Mouse (Mus musculus) heart, postnatal 0 days (tissue): ENCODE measurements around the gene Nr4a2. TPM values are rescaled to one million over a fixed set of nuclear protein-coding genes. Genes with fewer than 3 reads are reported as not detected.
A peak's percentile ranks its signal among the peaks of the same experiment; 100 is the strongest.

ENCODE experiments used
- ATAC-seq: fragments of 200-750 bp; cut with Nextera tagmentation; 2 replicates; pipeline ENCODE4 v1.8.0; 2017; ENCODE audit warnings: low read depth, moderate number of reproducible peaks, moderate library complexity; ENCODE audit not compliant: insufficient read depth
- DNase-seq: peaks from one replicate; pipeline ENCODE4 v3.0.0-alpha.2; 2016; ENCODE audit warnings: low spot score
- H3K27ac ChIP-seq: fragments of 300-500 bp; sonication (generic); 2 replicates; pipeline ENCODE4 v1.5.1; 2014; ENCODE audit warnings: low read depth, mild to moderate bottlenecking
- H3K27me3 ChIP-seq: fragments of 300-500 bp; sonication (generic); 2 replicates; pipeline ENCODE4 v1.6.1; 2014; ENCODE audit warnings: low read length, mixed read lengths; ENCODE audit not compliant: control insufficient read depth, insufficient read depth
- H3K36me3 ChIP-seq: fragments of 300-500 bp; sonication (generic); replicated peaks from 2 replicates; pipeline ENCODE4 v1.6.1; 2014; ENCODE audit warnings: low read length, mixed read lengths; ENCODE audit not compliant: control insufficient read depth, insufficient read depth
- H3K4me1 ChIP-seq: fragments of 300-500 bp; sonication (generic); 2 replicates; pipeline ENCODE4 v1.6.1; 2014; ENCODE audit warnings: antibody characterized with exemption; ENCODE audit not compliant: control insufficient read depth, insufficient read depth
- H3K4me2 ChIP-seq: fragments of 300-500 bp; sonication (generic); 2 replicates; pipeline ENCODE4 v1.6.1; 2014; ENCODE audit warnings: low read depth, mild to moderate bottlenecking, low read length, moderate library complexity
- H3K4me3 ChIP-seq: fragments of 300-500 bp; sonication (generic); 2 replicates; pipeline ENCODE4 v1.5.1; 2014; ENCODE audit warnings: low read depth, low read length
- H3K9ac ChIP-seq: fragments of 300-500 bp; sonication (generic); replicated peaks from 2 replicates; pipeline ENCODE4 v1.6.1; 2014; ENCODE audit warnings: low read depth, low read length, mixed read lengths
- H3K9me3 ChIP-seq: fragments of 300-500 bp; sonication (generic); replicated peaks from 2 replicates; pipeline ENCODE4 v1.6.1; 2016; ENCODE audit warnings: low read length; ENCODE audit not compliant: control insufficient read depth
- CTCF ChIP-seq: IDR thresholded peaks from 2 replicates; pipeline ENCODE4 v1.5.1; 2016; ENCODE audit warnings: antibody characterized with exemption, control low read depth, low read depth
- EP300 ChIP-seq: IDR thresholded peaks from 2 replicates; pipeline ENCODE4 v1.6.1; 2016; ENCODE audit warnings: antibody characterized with exemption, low read depth
- WGBS: fragments of 180-500 bp; shearing (Covaris S2); extraction: QIAGEN DNeasy Blood & Tissue Kit; methylation state at CpG from one replicate; pipeline ENCODE4 v1.1.7; 2014; 5-methylcytosine and 5-hydroxymethylcytosine counted together
- polyA plus RNA-seq: library from polyadenylated mRNA; unstranded; fragments of >200 nt; fragmentation: Nextera tagmentation; extraction: Ambion mirVana; gene quantifications from 2 replicates; pipeline ENCODE4 v1.2.1, GENCODE M21; 2015
- total RNA-seq: library from RNA; depleted of rRNA; stranded (reverse); fragments of >200 nt; gene quantifications from 2 replicates; pipeline ENCODE4 v1.2.3, GENCODE M21; 2014; ENCODE audit warnings: low replicate concordance

The Nr4a2 gene
- total and polyA plus RNA-seq, 2 experiments from 2014 or later: 0.34 to 1.2 TPM

GRCm38 (mm10) chr2:57103845-57104660 lies 19.8 kb downstream of the Nr4a2 start:
- H3K4me3 ChIP-seq: peak overlapping the region; percentile 48
- ATAC-seq: no peak

DNA sequence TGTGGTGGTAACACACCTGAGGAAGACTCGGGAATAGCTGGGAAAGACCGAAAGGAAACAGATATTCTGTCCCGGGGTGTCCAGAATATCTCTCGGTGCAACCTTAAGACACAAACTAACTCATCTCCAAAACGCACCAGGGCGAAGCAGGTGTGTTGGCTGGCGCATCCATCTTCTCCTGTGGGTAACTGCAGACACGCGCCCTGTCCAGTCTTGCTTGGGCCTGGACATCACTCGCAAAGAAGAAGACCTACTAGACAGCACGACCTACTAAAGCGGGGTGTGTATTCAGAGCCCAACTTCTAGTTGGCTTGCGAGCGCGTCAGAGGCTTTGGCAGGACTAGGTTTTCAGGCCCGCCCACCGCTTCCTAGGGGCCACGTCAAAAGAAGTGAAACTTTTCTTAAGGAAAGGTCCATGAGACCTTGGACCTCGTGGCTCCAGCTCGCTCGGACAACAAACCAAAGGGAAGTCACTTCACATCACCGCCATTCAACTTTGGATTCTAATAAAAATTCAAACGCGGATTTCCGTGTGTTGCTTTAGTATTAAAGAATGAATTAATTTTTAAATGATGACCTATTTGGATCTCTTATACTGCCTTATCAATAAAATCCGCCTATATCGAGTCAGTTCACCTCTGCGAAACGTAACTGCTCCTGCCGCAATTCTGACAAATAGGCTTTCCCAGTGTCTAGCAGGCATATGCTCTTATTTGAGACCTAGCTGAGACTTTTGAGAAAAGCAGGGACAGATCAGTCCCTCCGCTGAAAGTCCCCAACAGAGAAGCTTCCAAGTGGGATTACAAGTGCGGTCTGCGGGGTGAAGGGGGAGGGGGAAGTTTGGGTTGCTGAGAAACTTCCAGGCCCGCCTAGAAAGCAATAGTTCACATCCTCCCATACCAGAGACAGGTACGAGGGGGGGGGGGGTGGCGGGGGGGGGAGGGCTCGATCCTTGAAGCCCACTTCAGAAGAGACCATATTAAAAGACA lies 20.7 kb downstream of the Nr4a2 start:
- Histone ChIP-seq H3K36me3 (no peaks in the 10 kb centered on the region), H3K4me2 (peak overlapping the region; percentile 71), H3K27ac (no peak overlapping the region), H3K9ac (no peak overlapping the region), H3K4me1 (peaks cover 10% of the 10 kb centered on the region), H3K9me3 (no peaks in the 10 kb centered on the region), H3K4me3 (peak overlapping the region; percentile 48), H3K27me3 (peaks cover 94% of the 10 kb centered on the region)
- WGBS: 2% methylated on average over 37 of the region's 37 CpGs
- no peak for TF ChIP-seq CTCF
- TF ChIP-seq EP300: no peak
- ATAC-seq (no peak), DNase-seq (no peak)

More at GRCm38 (mm10) chr2:57103845-57104660, 19.8 kb downstream of the Nr4a2 start:
- peak overlapping the region; percentile 71 for H3K4me2 ChIP-seq
- H3K36me3 ChIP-seq: no peaks in the 10 kb centered on the region
- no peaks in the 10 kb centered on the region for H3K9me3 ChIP-seq
- H3K27me3 ChIP-seq: peaks cover 96% of the 10 kb centered on the region
- TF ChIP-seq EP300 (no peak), CTCF (no peak)
- H3K27ac ChIP-seq: no peak overlapping the region
- H3K9ac ChIP-seq: no peak overlapping the region
- no peak for DNase-seq
- 2% methylated on average over 26 of the region's 26 CpGs for whole genome bisulfite sequencing
- peaks cover 10% of the 10 kb centered on the region for H3K4me1 ChIP-seq

DNA sequence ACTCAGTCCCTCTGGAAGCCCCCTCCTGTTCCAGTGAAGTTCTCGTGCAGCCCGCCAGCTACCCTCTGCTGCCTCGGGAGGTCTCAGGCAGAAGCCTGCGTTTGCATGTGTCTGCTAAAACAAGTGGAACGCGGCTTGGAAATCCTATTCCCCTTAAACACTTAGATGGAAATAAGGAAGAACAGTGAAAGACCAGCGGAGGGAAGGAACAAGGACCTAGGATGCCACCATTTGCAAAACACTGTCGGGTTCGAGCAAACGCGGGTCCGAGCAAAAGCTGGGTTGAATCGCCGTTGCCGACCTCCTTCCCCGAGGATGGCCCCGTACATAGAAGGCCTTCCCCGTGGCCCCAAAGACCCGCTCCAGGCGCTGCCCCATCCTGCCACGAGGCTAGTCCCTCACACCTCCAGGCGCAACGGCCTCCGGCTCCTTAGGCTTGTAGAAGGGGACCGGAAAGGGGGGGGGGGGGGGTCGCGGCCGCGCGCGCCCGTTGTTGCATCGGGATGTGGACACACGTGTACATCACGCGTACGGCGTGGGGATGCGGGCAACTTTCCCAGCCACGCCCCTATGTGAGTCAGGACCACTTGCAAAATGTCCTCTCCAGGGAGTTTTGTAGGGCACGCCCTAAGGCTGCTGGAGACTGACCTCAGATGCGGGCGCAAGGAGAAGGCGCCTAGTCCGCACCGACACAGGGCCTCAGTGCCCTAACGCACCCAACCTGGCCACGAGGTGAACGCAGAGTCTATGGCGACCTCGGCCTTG lies 21.5 kb downstream of the Nr4a2 start:
- ATAC-seq (no peak), DNase-seq (no peak)
- no peaks in the 10 kb centered on the region for H3K9me3 ChIP-seq
- no peaks in the 10 kb centered on the region for H3K36me3 ChIP-seq
- peaks cover 10% of the 10 kb centered on the region for H3K4me1 ChIP-seq
- WGBS: 2% methylated on average over 48 of the region's 51 CpGs
- TF ChIP-seq CTCF (no peak), EP300 (no peak)
- peaks cover 95% of the 10 kb centered on the region for H3K27me3 ChIP-seq
- H3K27ac ChIP-seq: no peak overlapping the region
- peak overlapping the region; percentile 71 for H3K4me2 ChIP-seq
- H3K9ac ChIP-seq: no peak overlapping the region
- peak overlapping the region; percentile 48 for H3K4me3 ChIP-seq

GRCm38 (mm10) chr2:57100241-57100640 lies 23.6 kb downstream of the Nr4a2 start:
- no peaks in the 10 kb centered on the region for H3K9me3 ChIP-seq
- H3K36me3 ChIP-seq: no peaks in the 10 kb centered on the region
- peaks cover 86% of the 10 kb centered on the region for H3K27me3 ChIP-seq
- DNase-seq: no peak
- no peak overlapping the region for H3K4me2 ChIP-seq
- H3K9ac ChIP-seq: no peak overlapping the region
- H3K27ac ChIP-seq: no peak overlapping the region
- no peak for TF ChIP-seq EP300
- TF ChIP-seq CTCF: no peak
- no peak overlapping the region for H3K4me3 ChIP-seq
- no peak for ATAC-seq
- peaks cover 10% of the 10 kb centered on the region for H3K4me1 ChIP-seq
- WGBS: 74% methylated on average over 3 of the region's 3 CpGs

- DNase-seq (no peak), ATAC-seq (no peak)
- no peak for TF ChIP-seq CTCF
- no peak for TF ChIP-seq EP300
- no peak overlapping the region for H3K9ac ChIP-seq
- no peak overlapping the region for H3K27ac ChIP-seq
- H3K4me3 ChIP-seq: no peak overlapping the region
- WGBS: 55% methylated on average over 9 of the region's 9 CpGs
- H3K36me3 ChIP-seq: no peaks in the 10 kb centered on the region
- H3K27me3 ChIP-seq: no peaks in the 10 kb centered on the region
- H3K9me3 ChIP-seq: no peaks in the 10 kb centered on the region
- no peak overlapping the region for H3K4me2 ChIP-seq
- no peaks in the 10 kb centered on the region for H3K4me1 ChIP-seq
Measured at GRCm38 (mm10) chr2:57072452-57072851, 51.4 kb downstream of the Nr4a2 start.
